Mouse (Mus musculus) C2C12 (cell line): ENCODE measurements around the gene Helz2.

Experiments
- CEBPB ChIP-seq: IDR thresholded peaks from one replicate; pipeline ENCODE4 v1.6.1; 2011; ENCODE audit warnings: low read depth, mild to moderate bottlenecking, control low read depth, moderate library complexity
- CTCF ChIP-seq: IDR thresholded peaks from one replicate; pipeline ENCODE4 v1.5.1; 2011; ENCODE audit not compliant: control insufficient read depth, insufficient read depth, insufficient read length
- MAX ChIP-seq: IDR thresholded peaks from one replicate; pipeline ENCODE4 v1.6.1; 2011; ENCODE audit warnings: mild to moderate bottlenecking, control low read depth

DNA sequence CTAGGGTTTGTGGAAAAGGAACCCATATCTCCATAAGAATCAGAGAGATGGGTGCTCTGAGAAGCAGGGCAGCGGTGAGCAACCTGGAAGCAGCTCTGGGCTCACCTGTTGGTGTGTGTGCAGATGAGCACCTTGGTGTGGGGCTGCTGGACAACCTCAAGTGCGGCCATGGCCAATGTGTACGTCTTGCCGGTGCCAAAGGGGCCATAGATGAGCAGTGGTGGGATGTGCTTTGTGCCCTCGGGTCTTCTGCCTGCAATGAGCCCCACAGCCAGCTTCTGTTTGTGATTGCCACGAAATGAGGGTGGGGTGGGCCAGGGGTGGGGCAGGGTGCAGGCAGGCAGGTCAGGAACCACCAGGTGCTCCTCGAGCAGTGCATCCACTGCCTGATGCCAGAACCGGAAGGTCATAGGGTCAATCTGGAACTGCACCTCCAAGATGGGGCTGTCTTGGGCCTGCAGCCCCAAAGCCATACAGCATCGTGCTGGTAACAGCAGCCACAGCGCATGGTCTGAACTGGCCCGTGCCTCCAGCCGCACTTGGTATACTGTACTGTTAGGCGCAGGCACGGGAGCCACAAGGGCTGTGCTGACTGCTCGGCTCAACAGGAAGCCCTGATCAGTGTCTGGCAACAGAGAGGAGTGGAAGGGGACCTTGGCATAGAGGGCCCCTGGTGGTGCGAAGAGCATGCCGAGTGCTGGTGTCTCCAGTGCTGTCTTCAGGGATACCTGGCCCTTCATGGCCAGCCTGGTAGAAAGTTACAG is 4.4 kb downstream of the Helz2 start:
- TF ChIP-seq CTCF (no peak), CEBPB (no peak), MAX (no peak)
